Mouse (Mus musculus) liver, adult (tissue): Measurements from ENCODE around the gene Cbarp.

Experiments
- GATA4 ChIP-seq: IDR thresholded peaks from 2 replicates; pipeline ENCODE4 v1.6.1; 2014; ENCODE audit warnings: mild to moderate bottlenecking, low read length; ENCODE audit not compliant: insufficient replicate concordance

The Cbarp gene

GRCm38 (mm10) chr10:80115290-80115943 lies 25.2 kb downstream of the Cbarp start, which contains the start of gene Stk11:
Gene Stk11, plus strand, starts transcription at chr10:80115803.
- no peak for TF ChIP-seq GATA4

GRCm38 (mm10) chr10:80114341-80115284 lies 26.0 kb downstream of the Cbarp start:
- no peak for TF ChIP-seq GATA4

GRCm38 (mm10) chr10:80107678-80108077 lies 33.0 kb downstream of the Cbarp start:
- no peak for TF ChIP-seq GATA4

- no peak for TF ChIP-seq GATA4
Measured at GRCm38 (mm10) chr10:80105926-80106325, 34.7 kb downstream of the Cbarp start.

GRCm38 (mm10) chr10:80105460-80105859 lies 35.2 kb downstream of the Cbarp start, which contains the start of gene Sbno2:
Gene Sbno2, minus strand, starts transcription at chr10:80105571.
- TF ChIP-seq GATA4 = no peak

- TF ChIP-seq GATA4 = no peak
Measured at GRCm38 (mm10) chr10:80104181-80104580, 36.5 kb downstream of the Cbarp start.

GRCm38 (mm10) chr10:80103032-80103431 lies 37.6 kb downstream of the Cbarp start:
- no peak for TF ChIP-seq GATA4

GRCm38 (mm10) chr10:80102216-80102915 lies 38.3 kb downstream of the Cbarp start:
- TF ChIP-seq GATA4 = no peak

- TF ChIP-seq GATA4 = no peak
Measured at GRCm38 (mm10) chr10:80100982-80101381, 39.7 kb downstream of the Cbarp start.

- no peak for TF ChIP-seq GATA4
Measured at GRCm38 (mm10) chr10:80098630-80099029, 42.0 kb downstream of the Cbarp start.

GRCm38 (mm10) chr10:80097275-80097674 lies 43.4 kb downstream of the Cbarp start:
- TF ChIP-seq GATA4 = no peak

- no peak for TF ChIP-seq GATA4
Measured at GRCm38 (mm10) chr10:80095547-80095946, 45.1 kb downstream of the Cbarp start.

GRCm38 (mm10) chr10:80094684-80095083 lies 46.0 kb downstream of the Cbarp start:
- no peak for TF ChIP-seq GATA4

GRCm38 (mm10) chr10:80094085-80094484 lies 46.5 kb downstream of the Cbarp start:
- TF ChIP-seq GATA4 = no peak

GRCm38 (mm10) chr10:80092690-80093089 lies 47.9 kb downstream of the Cbarp start:
- no peak for TF ChIP-seq GATA4
